Mouse (Mus musculus) embryonic fibroblast, embryonic 13.5 days (primary cell): ENCODE measurements around the gene Rftn2.

Experiments used
- CTCF ChIP-seq: IDR thresholded peaks from 2 replicates; pipeline ENCODE4 v1.5.1; 2011; ENCODE audit warnings: mild to moderate bottlenecking, control low read depth, low read length, moderate library complexity, borderline replicate concordance; ENCODE audit not compliant: insufficient read depth
- POLR2A ChIP-seq: IDR thresholded peaks from 2 replicates; pipeline ENCODE4 v1.6.1; 2011; ENCODE audit warnings: low read depth, mild to moderate bottlenecking, control low read depth, low read length, moderate library complexity

DNA sequence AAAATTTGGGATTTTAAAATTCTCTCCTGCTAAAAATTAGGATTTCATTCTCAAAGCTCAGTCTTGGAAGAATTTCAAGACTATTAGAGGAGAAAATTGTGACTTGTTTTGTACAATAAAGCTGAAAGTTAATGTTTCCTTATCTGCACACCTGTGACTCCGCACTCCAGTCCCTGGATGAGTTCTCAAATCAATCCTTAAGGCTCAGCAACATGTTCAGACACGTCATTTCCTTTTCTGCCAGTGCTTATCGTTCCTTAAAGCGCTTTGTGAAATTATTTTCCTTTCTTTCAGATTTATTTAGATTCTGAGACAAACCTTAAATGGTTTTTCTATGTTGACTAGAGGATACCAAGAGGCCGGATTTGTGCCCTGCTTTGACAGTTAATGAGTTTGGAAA is 9.9 kb upstream of the Rftn2 start:
- TF ChIP-seq CTCF (no peak), POLR2A (no peak)
